Mouse (Mus musculus): ENCODE results near the gene Spint2. TPM values are rescaled to one million over a fixed set of nuclear protein-coding genes. Genes with fewer than 3 reads are reported as not detected.

The Spint2 gene
- 426 and 460 TPM in 2 replicates for polyA plus RNA-seq (2012; rRNA removed)

- TF ChIP-seq CTCF (IDR thresholded peaks at IDR 0.05; ENCODE audit: borderline replicate concordance, control insufficient read depth, extremely low read depth, insufficient read depth, low read length, poor library complexity), result 0 out of 2 replicates have a peak, but pooled peaks have one; percentile 31
- peak; percentile 62 for TF ChIP-seq POLR2A (IDR thresholded peaks at IDR 0.05; ENCODE audit: control insufficient read depth, extremely low read depth, insufficient read depth, low read length, poor library complexity)
- peaks cover 28% of the 10 kb centered on the region for H3K4me1 ChIP-seq (replicated peaks; ENCODE audit: control insufficient read depth, insufficient read depth, low read length)
- no peaks in the 10 kb centered on the region for H3K27me3 ChIP-seq (ENCODE audit: control insufficient read depth, insufficient read depth, low read length)
- DNase-seq, result peak; percentile 80
- H3K27ac ChIP-seq (ENCODE audit: control insufficient read depth, insufficient read depth, low read length), result peak within 1 kb of the TSS; percentile 85
- peak within 1 kb of the TSS; percentile 84 for H3K4me3 ChIP-seq (ENCODE audit: control insufficient read depth, insufficient read depth, low read length)
- WGBS, result under 1% methylated on average over 80 of the region's 80 CpGs
- H3K36me3 ChIP-seq (ENCODE audit: control insufficient read depth, insufficient read depth, low read length), result no peaks in the 10 kb centered on the region; the same call in 1 of the 2 replicates
Measured at GRCm38 (mm10) chr7:29281201-29282073, at the start of gene Spint2. TSS of gene Spint2 (minus strand) at chr7:29281912.

GRCm38 (mm10) chr7:29328984-29329383, 47.3 kb upstream of the Spint2 start:
- Histone ChIP-seq H3K4me1 (replicated peaks; ENCODE audit: control insufficient read depth, insufficient read depth, low read length) (no peaks in the 10 kb centered on the region), H3K4me3 (ENCODE audit: control insufficient read depth, insufficient read depth, low read length) (no peak overlapping the region), H3K36me3 (ENCODE audit: control insufficient read depth, insufficient read depth, low read length) (no peaks in the 10 kb centered on the region), H3K27ac (ENCODE audit: control insufficient read depth, insufficient read depth, low read length) (no peak overlapping the region), H3K27me3 (ENCODE audit: control insufficient read depth, insufficient read depth, low read length) (no peaks in the 10 kb centered on the region)
- DNase-seq, result no peak
- no peak for TF ChIP-seq CTCF (IDR thresholded peaks at IDR 0.05; ENCODE audit: borderline replicate concordance, control insufficient read depth, extremely low read depth, insufficient read depth, low read length, poor library complexity)
- TF ChIP-seq POLR2A (IDR thresholded peaks at IDR 0.05; ENCODE audit: control insufficient read depth, extremely low read depth, insufficient read depth, low read length, poor library complexity), result no peak
- 94% methylated on average over 16 of the region's 16 CpGs for WGBS

- no peaks in the 10 kb centered on the region for H3K4me1 ChIP-seq (replicated peaks; ENCODE audit: control insufficient read depth, insufficient read depth, low read length)
- no peak for DNase-seq
- WGBS, result 93% methylated on average over 6 of the region's 6 CpGs
- no peaks in the 10 kb centered on the region for H3K36me3 ChIP-seq (ENCODE audit: control insufficient read depth, insufficient read depth, low read length)
- H3K27me3 ChIP-seq (ENCODE audit: control insufficient read depth, insufficient read depth, low read length), result no peaks in the 10 kb centered on the region
- no peak for TF ChIP-seq POLR2A (IDR thresholded peaks at IDR 0.05; ENCODE audit: control insufficient read depth, extremely low read depth, insufficient read depth, low read length, poor library complexity)
- no peak for TF ChIP-seq CTCF (IDR thresholded peaks at IDR 0.05; ENCODE audit: borderline replicate concordance, control insufficient read depth, extremely low read depth, insufficient read depth, low read length, poor library complexity)
- H3K4me3 ChIP-seq (ENCODE audit: control insufficient read depth, insufficient read depth, low read length), result no peak overlapping the region
- no peak overlapping the region for H3K27ac ChIP-seq (ENCODE audit: control insufficient read depth, insufficient read depth, low read length)
Measured at GRCm38 (mm10) chr7:29327087-29327486, 45.4 kb upstream of the Spint2 start.

GRCm38 (mm10) chr7:29319337-29320307, 37.9 kb upstream of the Spint2 start:
- peak; percentile 46 for DNase-seq

GRCm38 (mm10) chr7:29318115-29318911, 36.6 kb upstream of the Spint2 start:
- peaks cover 47% of the 10 kb centered on the region for H3K4me1 ChIP-seq (replicated peaks; ENCODE audit: control insufficient read depth, insufficient read depth, low read length)
- peak; percentile 44 for DNase-seq
- 10% methylated on average over 18 of the region's 18 CpGs for WGBS

More at GRCm38 (mm10) chr7:29319337-29320307, 37.9 kb upstream of the Spint2 start:
- 16% methylated on average over 19 of the region's 19 CpGs for WGBS
- H3K27ac ChIP-seq (ENCODE audit: control insufficient read depth, insufficient read depth, low read length), result peak overlapping the region; percentile 38; the same call in 1 of the 2 replicates
- H3K36me3 ChIP-seq (ENCODE audit: control insufficient read depth, insufficient read depth, low read length), result no peaks in the 10 kb centered on the region
- peaks cover 41% of the 10 kb centered on the region for H3K4me1 ChIP-seq (replicated peaks; ENCODE audit: control insufficient read depth, insufficient read depth, low read length)
- H3K4me3 ChIP-seq (ENCODE audit: control insufficient read depth, insufficient read depth, low read length), result no peak overlapping the region
- H3K27me3 ChIP-seq (ENCODE audit: control insufficient read depth, insufficient read depth, low read length), result no peaks in the 10 kb centered on the region
- no peak for TF ChIP-seq CTCF (IDR thresholded peaks at IDR 0.05; ENCODE audit: borderline replicate concordance, control insufficient read depth, extremely low read depth, insufficient read depth, low read length, poor library complexity)
- TF ChIP-seq POLR2A (IDR thresholded peaks at IDR 0.05; ENCODE audit: control insufficient read depth, extremely low read depth, insufficient read depth, low read length, poor library complexity), result no peak

More at GRCm38 (mm10) chr7:29318115-29318911, 36.6 kb upstream of the Spint2 start:
- H3K4me3 ChIP-seq (ENCODE audit: control insufficient read depth, insufficient read depth, low read length), result no peak overlapping the region
- TF ChIP-seq POLR2A (IDR thresholded peaks at IDR 0.05; ENCODE audit: control insufficient read depth, extremely low read depth, insufficient read depth, low read length, poor library complexity) (no peak), CTCF (IDR thresholded peaks at IDR 0.05; ENCODE audit: borderline replicate concordance, control insufficient read depth, extremely low read depth, insufficient read depth, low read length, poor library complexity) (no peak)
- H3K36me3 ChIP-seq (ENCODE audit: control insufficient read depth, insufficient read depth, low read length), result no peaks in the 10 kb centered on the region
- H3K27ac ChIP-seq (ENCODE audit: control insufficient read depth, insufficient read depth, low read length), result no peak overlapping the region
- H3K27me3 ChIP-seq (ENCODE audit: control insufficient read depth, insufficient read depth, low read length), result no peaks in the 10 kb centered on the region

Data from thymus, adult 2 months (tissue).